Mouse (Mus musculus): Measurements from ENCODE around the gene Sncg. TPM values are rescaled to one million over a fixed set of nuclear protein-coding genes. Genes with fewer than 3 reads are reported as not detected.

The Sncg gene
- polyA plus RNA-seq, 1 experiment from 2014 or later = not detected

- no peak overlapping the region for H3K4me3 ChIP-seq (ENCODE audit: inconsistent target)
- 90% methylated on average over 1 of the region's 1 CpGs for WGBS (ENCODE audit: missing documents)
- no peak overlapping the region for H3K27ac ChIP-seq
- peaks cover 74% of the 10 kb centered on the region for H3K36me3 ChIP-seq (ENCODE audit: inconsistent target)
- no peaks in the 10 kb centered on the region for H3K79me2 ChIP-seq (ENCODE audit: inconsistent target)
Observed at GRCm38 (mm10) chr14:34339446-34339845, 35.1 kb downstream of the Sncg start.

- no peak overlapping the region for H3K4me3 ChIP-seq (ENCODE audit: inconsistent target)
- peaks cover under 1% of the 10 kb centered on the region; the same call in 1 of the 2 replicates for H3K79me2 ChIP-seq (ENCODE audit: inconsistent target)
- 93% methylated on average over 5 of the region's 5 CpGs for WGBS (ENCODE audit: missing documents)
- H3K27ac ChIP-seq = no peak overlapping the region
- H3K36me3 ChIP-seq (ENCODE audit: inconsistent target) = peaks cover 85% of the 10 kb centered on the region
Observed at GRCm38 (mm10) chr14:34332476-34332875, 42.1 kb downstream of the Sncg start.

GRCm38 (mm10) chr14:34331886-34332285 is 42.7 kb downstream of the Sncg start:
- WGBS (ENCODE audit: missing documents) = 92% methylated on average over 3 of the region's 3 CpGs
- Histone ChIP-seq H3K36me3 (ENCODE audit: inconsistent target) (peaks cover 89% of the 10 kb centered on the region), H3K4me3 (ENCODE audit: inconsistent target) (no peak overlapping the region), H3K27ac (no peak overlapping the region), H3K79me2 (ENCODE audit: inconsistent target) (peaks cover 5% of the 10 kb centered on the region; the same call in 1 of the 2 replicates)

DNA sequence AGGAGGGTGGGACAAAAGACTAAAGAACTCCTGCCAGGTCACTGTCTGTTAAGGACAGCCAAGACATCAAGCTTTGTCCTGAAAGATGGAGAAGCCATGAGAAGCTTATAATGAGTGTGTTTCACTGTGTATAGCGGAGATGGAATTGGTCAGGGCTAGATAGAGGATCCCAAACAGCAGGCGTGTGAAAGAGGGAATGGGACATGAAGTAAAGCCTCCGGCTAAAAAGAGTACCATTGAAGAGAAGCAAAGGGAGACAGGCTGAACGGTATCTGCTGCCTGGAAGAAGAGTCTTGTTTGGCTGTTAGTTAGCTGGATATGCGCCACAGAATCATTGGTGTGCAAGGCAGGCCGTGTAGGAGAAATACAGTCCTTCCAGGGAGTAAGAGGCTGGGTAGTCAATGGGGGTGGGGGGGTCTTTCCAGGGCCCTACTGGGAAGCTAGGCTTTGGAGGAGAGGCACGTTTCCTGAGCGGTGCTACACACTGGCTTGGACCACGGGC is 43.9 kb downstream of the Sncg start:
- Histone ChIP-seq H3K27ac (no peak overlapping the region), H3K79me2 (ENCODE audit: inconsistent target) (peaks cover 16% of the 10 kb centered on the region; the same call in 1 of the 2 replicates), H3K36me3 (ENCODE audit: inconsistent target) (peaks cover 81% of the 10 kb centered on the region), H3K4me3 (ENCODE audit: inconsistent target) (no peak overlapping the region)
- 93% methylated on average over 9 of the region's 9 CpGs for WGBS (ENCODE audit: missing documents)

DNA sequence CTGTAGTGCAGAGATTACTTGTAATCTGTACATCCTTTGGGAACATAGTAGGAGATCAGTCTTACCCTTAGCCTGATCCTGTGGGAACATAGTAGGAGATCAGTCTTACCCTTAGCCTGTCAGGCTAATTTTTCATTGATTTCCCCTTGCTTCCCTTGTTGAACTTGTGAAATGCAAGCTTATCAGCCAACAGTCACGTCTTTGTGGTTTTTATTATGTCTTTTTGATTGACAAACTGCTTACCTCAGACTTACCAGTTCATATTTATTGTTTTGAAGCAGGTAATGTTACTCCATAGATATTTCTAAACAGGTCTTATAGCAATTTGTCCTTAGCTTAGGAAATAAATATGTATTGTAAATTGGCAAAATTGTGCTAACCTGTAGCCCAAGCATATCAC is 47.0 kb downstream of the Sncg start:
- H3K4me3 ChIP-seq (ENCODE audit: inconsistent target) = no peak overlapping the region
- no peak overlapping the region for H3K27ac ChIP-seq
- peaks cover 39% of the 10 kb centered on the region; the same call in 1 of the 2 replicates for H3K79me2 ChIP-seq (ENCODE audit: inconsistent target)
- H3K36me3 ChIP-seq (ENCODE audit: inconsistent target) = peaks cover 76% of the 10 kb centered on the region
- WGBS (ENCODE audit: missing documents) = 44% methylated on average over 1 of the region's 1 CpGs

- Histone ChIP-seq H3K79me2 (ENCODE audit: inconsistent target) (peaks cover 41% of the 10 kb centered on the region), H3K27ac (no peak overlapping the region), H3K4me3 (ENCODE audit: inconsistent target) (no peak overlapping the region), H3K36me3 (ENCODE audit: inconsistent target) (peaks cover 69% of the 10 kb centered on the region)
- WGBS (ENCODE audit: missing documents) = 94% methylated on average over 3 of the region's 3 CpGs
Observed at GRCm38 (mm10) chr14:34326606-34327005, 48.0 kb downstream of the Sncg start.

- Histone ChIP-seq H3K36me3 (ENCODE audit: inconsistent target) (peaks cover 57% of the 10 kb centered on the region), H3K27ac (no peak overlapping the region), H3K4me3 (ENCODE audit: inconsistent target) (no peak overlapping the region), H3K79me2 (ENCODE audit: inconsistent target) (peaks cover 71% of the 10 kb centered on the region)
- 99% methylated on average over 5 of the region's 5 CpGs for WGBS (ENCODE audit: missing documents)
Observed at GRCm38 (mm10) chr14:34323576-34324085, 51.0 kb downstream of the Sncg start.

Other genes starting within 250 kb of the Sncg start
- gene Npy4r, start 222.3 kb downstream of the Sncg start, polyA plus RNA-seq (2018) = not detected in 3 replicates
- not detected in 3 replicates for gene Gprin2, start 173.1 kb downstream of the Sncg start, polyA plus RNA-seq (2018)
- not detected in 3 replicates for gene Syt15, start 155.2 kb downstream of the Sncg start, polyA plus RNA-seq (2018)
- 5.9 to 7.5 TPM (median 7.1 TPM) in 3 replicates for gene Shld2, start 64.3 kb downstream of the Sncg start, polyA plus RNA-seq (2018)
- gene Glud1, start 64.1 kb downstream of the Sncg start, polyA plus RNA-seq (2018) = 110 to 176 TPM (median 161 TPM) in 3 replicates
- gene Fam25c, start 19.4 kb downstream of the Sncg start, polyA plus RNA-seq (2018) = not detected in 3 replicates
- 0.07 to 0.11 TPM in 2 of 3 replicates, not detected in the other for gene Mmrn2, start 676 bp upstream of the Sncg start, polyA plus RNA-seq (2018)
- gene Bmpr1a, start 128.6 kb upstream of the Sncg start, polyA plus RNA-seq (2018) = 0.39 to 0.73 TPM (median 0.58 TPM) in 3 replicates
- gene 9230112D13Rik, start 148.0 kb upstream of the Sncg start, polyA plus RNA-seq (2018) = not detected in 3 replicates
- not detected in 3 replicates for gene Ldb3, start 213.9 kb upstream of the Sncg start, polyA plus RNA-seq (2018)
- not detected in 3 replicates for gene Opn4, start 225.4 kb upstream of the Sncg start, polyA plus RNA-seq (2018)

All from macrophage (primary cell).